Mouse (Mus musculus) embryonic facial prominence, embryonic 13.5 days (tissue): ENCODE results near the gene Ptpn14. TPM values are rescaled to one million over a fixed set of nuclear protein-coding genes. Genes with fewer than 3 reads are reported as not detected.

Experiments used
- ATAC-seq: fragments of 200-750 bp; cut with Nextera tagmentation; 2 replicates; pipeline ENCODE4 v1.8.0; 2017; ENCODE audit warnings: low read depth; ENCODE audit not compliant: insufficient number of reproducible peaks, insufficient read depth, low FRiP score, low TSS enrichment
- H3K27ac ChIP-seq: fragments of 300-500 bp; sonication (generic); 2 replicates; pipeline ENCODE4 v1.5.1; 2015; ENCODE audit warnings: moderate library complexity, mild to moderate bottlenecking, inconsistent platforms
- H3K27me3 ChIP-seq: fragments of 300-500 bp; sonication (generic); 2 replicates; pipeline ENCODE4 v1.6.1; 2015; ENCODE audit warnings: mild to moderate bottlenecking, inconsistent platforms
- H3K36me3 ChIP-seq: fragments of 300-500 bp; sonication (generic); 2 replicates; pipeline ENCODE4 v1.6.1; 2015; ENCODE audit warnings: mild to moderate bottlenecking, inconsistent platforms
- H3K4me1 ChIP-seq: fragments of 300-500 bp; sonication (generic); 2 replicates; pipeline ENCODE4 v1.6.1; 2015; ENCODE audit warnings: inconsistent platforms
- H3K4me2 ChIP-seq: fragments of 300-500 bp; sonication (generic); 2 replicates; pipeline ENCODE4 v1.6.1; 2015; ENCODE audit warnings: moderate library complexity, mild to moderate bottlenecking, inconsistent platforms
- H3K4me3 ChIP-seq: fragments of 300-500 bp; sonication (generic); 2 replicates; pipeline ENCODE4 v1.5.1; 2015; ENCODE audit warnings: mild to moderate bottlenecking, inconsistent platforms
- H3K9ac ChIP-seq: fragments of 300-500 bp; sonication (generic); 2 replicates; pipeline ENCODE4 v1.6.1; 2015; ENCODE audit warnings: mild to moderate bottlenecking, inconsistent platforms
- H3K9me3 ChIP-seq: fragments of 300-500 bp; sonication (generic); 2 replicates; pipeline ENCODE4 v1.6.1; 2016; ENCODE audit warnings: inconsistent platforms
- WGBS: fragments of 180-500 bp; shearing (Covaris S2); methylation state at CpG from one replicate; pipeline ENCODE4 v1.1.7; 2015; ENCODE audit warnings: mixed read lengths; 5-methylcytosine and 5-hydroxymethylcytosine counted together
- polyA plus RNA-seq: library from polyadenylated mRNA; unstranded; fragments of >200 nt; fragmentation: Nextera tagmentation; extraction: Ambion mirVana; gene quantifications from 2 replicates; pipeline ENCODE4 v1.2.1, GENCODE M21; 2015

The Ptpn14 gene
- polyA plus RNA-seq, 1 experiment from 2014 or later: 14.0 TPM

DNA sequence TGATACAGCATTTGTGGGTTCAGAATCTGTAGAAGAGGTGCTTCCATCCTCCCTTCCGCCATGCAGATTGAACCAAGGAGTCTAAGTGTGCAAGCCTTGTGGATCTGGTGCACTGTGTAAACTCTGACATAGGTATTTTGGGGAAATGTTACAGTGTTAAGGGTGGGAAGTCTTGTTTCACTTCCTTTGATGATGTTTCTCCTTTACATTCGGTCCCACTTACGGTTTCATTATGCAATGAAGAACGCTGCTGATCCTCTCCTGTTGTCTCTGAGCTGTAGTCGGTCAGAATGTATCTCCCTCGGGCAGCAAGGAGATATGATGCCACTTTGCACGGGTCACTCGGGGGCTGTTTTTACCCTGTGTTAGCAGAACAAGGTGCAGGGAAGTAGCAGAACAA, 143.6 kb downstream of the Ptpn14 start:
- Histone ChIP-seq H3K9ac (no peak overlapping the region), H3K36me3 (peaks cover 55% of the 10 kb centered on the region), H3K27ac (no peak overlapping the region), H3K9me3 (no peaks in the 10 kb centered on the region), H3K4me2 (no peak overlapping the region), H3K4me3 (no peak overlapping the region), H3K27me3 (no peaks in the 10 kb centered on the region), H3K4me1 (peaks cover 22% of the 10 kb centered on the region)
- no peak for ATAC-seq
- WGBS: 86% methylated on average over 8 of the region's 8 CpGs

DNA sequence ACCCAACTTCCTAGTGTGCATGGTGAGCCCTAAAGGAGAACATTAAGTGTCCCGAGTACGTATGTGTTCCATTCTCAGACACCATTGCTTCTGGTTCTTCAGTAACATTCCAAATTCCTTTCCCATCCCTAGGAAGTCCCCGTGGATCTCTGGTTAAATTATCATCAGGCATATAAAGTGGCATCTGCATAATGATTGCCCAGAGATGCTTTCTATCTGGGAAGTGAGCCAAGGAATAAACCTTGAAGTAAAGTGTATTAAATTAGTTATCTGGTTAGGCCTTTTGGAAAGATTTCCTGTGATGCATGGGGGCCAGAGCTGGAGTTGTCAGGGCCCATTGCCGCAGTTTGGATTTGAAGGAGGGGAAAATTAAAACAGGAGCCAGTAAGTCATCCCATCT, 144.0 kb downstream of the Ptpn14 start:
- peaks cover 22% of the 10 kb centered on the region for H3K4me1 ChIP-seq
- no peak overlapping the region for H3K9ac ChIP-seq
- no peak overlapping the region for H3K27ac ChIP-seq
- no peak for ATAC-seq
- H3K4me3 ChIP-seq: no peak overlapping the region
- H3K36me3 ChIP-seq: peaks cover 55% of the 10 kb centered on the region
- 49% methylated on average over 4 of the region's 4 CpGs for WGBS
- no peaks in the 10 kb centered on the region for H3K9me3 ChIP-seq
- H3K27me3 ChIP-seq: no peaks in the 10 kb centered on the region
- no peak overlapping the region for H3K4me2 ChIP-seq

- Histone ChIP-seq H3K4me3 (no peak overlapping the region), H3K36me3 (peaks cover 56% of the 10 kb centered on the region)
- WGBS: 83% methylated on average over 8 of the region's 8 CpGs
These were observed 145.5 kb downstream of the Ptpn14 start for GRCm38 (mm10) chr1:189873591-189873990.

DNA sequence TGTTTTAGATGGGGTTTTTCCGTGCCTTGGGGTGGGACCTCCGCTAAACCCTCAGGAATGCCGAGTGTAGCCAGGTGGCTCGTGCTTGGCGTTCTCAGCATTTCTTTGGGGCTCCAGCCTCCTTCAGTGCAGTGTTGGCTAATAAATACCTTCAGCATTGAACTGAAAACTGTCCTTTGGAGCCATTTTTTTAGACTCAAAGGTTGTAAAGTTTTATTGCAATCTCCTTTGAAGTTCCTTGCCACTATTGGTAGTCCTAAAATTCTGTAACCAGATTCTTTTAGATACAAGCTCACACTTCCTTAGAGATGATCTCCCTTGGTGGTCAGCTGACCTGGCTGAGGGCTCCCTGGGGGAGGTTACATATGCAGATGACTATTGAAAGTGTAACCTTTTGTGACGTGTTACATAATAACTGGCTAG, 147.4 kb downstream of the Ptpn14 start:
- 35% methylated on average over 6 of the region's 6 CpGs for WGBS
- H3K4me1 ChIP-seq: peaks cover 19% of the 10 kb centered on the region
- H3K27me3 ChIP-seq: no peaks in the 10 kb centered on the region
- no peak overlapping the region for H3K4me2 ChIP-seq
- no peak for ATAC-seq
- H3K4me3 ChIP-seq: no peak overlapping the region
- H3K27ac ChIP-seq: no peak overlapping the region
- no peaks in the 10 kb centered on the region for H3K9me3 ChIP-seq
- no peak overlapping the region for H3K9ac ChIP-seq
- peaks cover 45% of the 10 kb centered on the region for H3K36me3 ChIP-seq

More at GRCm38 (mm10) chr1:189873591-189873990, 145.5 kb downstream of the Ptpn14 start:
- Histone ChIP-seq H3K27me3 (no peaks in the 10 kb centered on the region), H3K9me3 (no peaks in the 10 kb centered on the region), H3K4me2 (no peak overlapping the region), H3K9ac (no peak overlapping the region), H3K27ac (no peak overlapping the region), H3K4me1 (peaks cover 16% of the 10 kb centered on the region)
- ATAC-seq: no peak

- WGBS: 74% methylated on average over 8 of the region's 8 CpGs
- no peaks in the 10 kb centered on the region for H3K27me3 ChIP-seq
- H3K4me3 ChIP-seq: no peak overlapping the region
- H3K36me3 ChIP-seq: peaks cover 42% of the 10 kb centered on the region
- no peaks in the 10 kb centered on the region for H3K9me3 ChIP-seq
- peaks cover 19% of the 10 kb centered on the region for H3K4me1 ChIP-seq
- no peak overlapping the region for H3K9ac ChIP-seq
- no peak for ATAC-seq
- H3K27ac ChIP-seq: no peak overlapping the region
- no peak overlapping the region for H3K4me2 ChIP-seq
These were observed 148.1 kb downstream of the Ptpn14 start for GRCm38 (mm10) chr1:189876162-189876561.

- Histone ChIP-seq H3K27me3 (no peaks in the 10 kb centered on the region), H3K9me3 (no peaks in the 10 kb centered on the region), H3K4me3 (no peak overlapping the region), H3K27ac (no peak overlapping the region), H3K9ac (no peak overlapping the region), H3K4me2 (no peak overlapping the region), H3K4me1 (peaks cover 16% of the 10 kb centered on the region), H3K36me3 (peaks cover 32% of the 10 kb centered on the region)
- peak; percentile 27; the same call in 1 of the 2 replicates for ATAC-seq
- WGBS: 65% methylated on average over 2 of the region's 2 CpGs
These were observed 151.1 kb downstream of the Ptpn14 start for GRCm38 (mm10) chr1:189879212-189879611.

- H3K27ac ChIP-seq: no peak overlapping the region
- H3K4me2 ChIP-seq: no peak overlapping the region
- WGBS: 74% methylated on average over 8 of the region's 8 CpGs
- no peak for ATAC-seq
- H3K27me3 ChIP-seq: no peaks in the 10 kb centered on the region
- H3K4me3 ChIP-seq: no peak overlapping the region
- H3K4me1 ChIP-seq: peaks cover 19% of the 10 kb centered on the region
- 0 out of 2 replicates have a peak overlapping the region, but pooled peaks have one; percentile 17 for H3K9ac ChIP-seq
- H3K36me3 ChIP-seq: peaks cover 35% of the 10 kb centered on the region
- no peaks in the 10 kb centered on the region for H3K9me3 ChIP-seq
These were observed 151.9 kb downstream of the Ptpn14 start for GRCm38 (mm10) chr1:189879965-189880364.

DNA sequence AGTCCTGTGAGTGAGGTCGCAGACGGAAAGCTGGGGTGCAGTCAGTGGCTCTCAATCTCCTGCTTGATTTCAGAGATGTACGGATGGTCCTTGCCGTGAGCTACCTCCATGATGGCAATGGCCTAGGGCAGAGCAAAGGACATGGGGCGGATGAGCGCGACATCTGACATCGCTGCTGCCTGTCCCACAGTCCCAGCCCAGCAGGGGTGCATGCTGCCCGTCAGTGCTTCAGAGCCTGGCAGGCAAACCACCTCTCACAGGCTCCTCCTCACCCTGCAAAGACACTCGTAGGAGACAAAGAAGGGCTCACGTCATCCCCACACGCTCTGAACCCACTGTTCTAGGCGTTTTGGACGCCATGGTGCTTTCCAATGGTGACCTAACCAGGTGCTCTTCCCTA, 152.7 kb downstream of the Ptpn14 start:
- Histone ChIP-seq H3K9me3 (no peaks in the 10 kb centered on the region), H3K36me3 (peaks cover 42% of the 10 kb centered on the region), H3K4me2 (no peak overlapping the region), H3K27ac (no peak overlapping the region), H3K4me3 (no peak overlapping the region), H3K4me1 (0 out of 2 replicates have a peak, but pooled peaks cover 12% of the 10 kb centered on the region), H3K27me3 (no peaks in the 10 kb centered on the region), H3K9ac (no peak overlapping the region)
- WGBS: 80% methylated on average over 14 of the region's 14 CpGs
- no peak for ATAC-seq

GRCm38 (mm10) chr1:189882886-189883285, 154.8 kb downstream of the Ptpn14 start:
- no peak overlapping the region for H3K9ac ChIP-seq
- H3K36me3 ChIP-seq: peaks cover 39% of the 10 kb centered on the region
- H3K27ac ChIP-seq: no peak overlapping the region
- WGBS: 45% methylated on average over 7 of the region's 7 CpGs
- 0 out of 2 replicates have a peak, but pooled peaks cover 12% of the 10 kb centered on the region for H3K4me1 ChIP-seq
- no peak for ATAC-seq
- H3K4me3 ChIP-seq: no peak overlapping the region
- H3K27me3 ChIP-seq: no peaks in the 10 kb centered on the region
- no peaks in the 10 kb centered on the region for H3K9me3 ChIP-seq
- H3K4me2 ChIP-seq: no peak overlapping the region

DNA sequence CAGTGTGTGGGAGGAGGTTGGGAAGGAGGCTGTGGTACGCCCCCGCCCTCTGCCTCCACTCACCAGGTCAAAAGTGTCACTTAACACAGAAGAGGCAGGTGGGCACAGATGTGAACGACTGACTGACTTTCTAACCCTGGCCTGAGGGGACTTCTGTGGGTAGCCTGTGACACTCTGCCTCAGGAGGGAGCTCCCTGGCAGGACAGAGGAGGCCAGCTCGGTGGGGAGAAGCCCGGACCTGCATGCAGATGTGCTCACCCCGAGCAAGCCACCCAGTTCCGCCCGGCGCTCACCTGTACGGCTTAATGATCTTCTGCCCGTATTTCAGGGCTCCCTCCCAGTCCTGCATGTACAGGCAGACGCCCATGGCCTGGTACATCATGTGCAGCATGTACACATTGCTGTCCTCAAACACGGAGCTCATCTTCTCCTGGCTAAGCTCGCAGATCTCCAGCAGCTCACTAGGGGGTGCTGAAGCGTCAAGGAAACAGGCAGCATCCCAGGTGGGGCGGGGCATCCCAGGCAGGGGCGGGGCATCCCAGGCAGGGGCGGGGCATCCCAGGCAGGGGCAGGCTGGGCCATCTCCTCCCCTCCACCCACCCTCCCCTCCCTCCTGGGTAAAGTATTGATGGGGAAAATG, 155.6 kb downstream of the Ptpn14 start:
- H3K36me3 ChIP-seq: peaks cover 39% of the 10 kb centered on the region
- 35% methylated on average over 18 of the region's 18 CpGs for WGBS
- H3K9me3 ChIP-seq: no peaks in the 10 kb centered on the region
- H3K27ac ChIP-seq: no peak overlapping the region
- 0 out of 2 replicates have a peak, but pooled peaks cover 12% of the 10 kb centered on the region for H3K4me1 ChIP-seq
- no peaks in the 10 kb centered on the region for H3K27me3 ChIP-seq
- H3K9ac ChIP-seq: no peak overlapping the region
- H3K4me3 ChIP-seq: no peak overlapping the region
- ATAC-seq: no peak
- no peak overlapping the region for H3K4me2 ChIP-seq

GRCm38 (mm10) chr1:189884951-189885350, 156.9 kb downstream of the Ptpn14 start:
- Histone ChIP-seq H3K36me3 (peaks cover 39% of the 10 kb centered on the region), H3K4me3 (no peak overlapping the region), H3K4me2 (no peak overlapping the region), H3K9ac (no peak overlapping the region), H3K4me1 (peaks cover 19% of the 10 kb centered on the region; the same call in 1 of the 2 replicates), H3K27ac (no peak overlapping the region), H3K9me3 (no peaks in the 10 kb centered on the region), H3K27me3 (no peaks in the 10 kb centered on the region)
- WGBS: 77% methylated on average over 13 of the region's 13 CpGs
- no peak for ATAC-seq

DNA sequence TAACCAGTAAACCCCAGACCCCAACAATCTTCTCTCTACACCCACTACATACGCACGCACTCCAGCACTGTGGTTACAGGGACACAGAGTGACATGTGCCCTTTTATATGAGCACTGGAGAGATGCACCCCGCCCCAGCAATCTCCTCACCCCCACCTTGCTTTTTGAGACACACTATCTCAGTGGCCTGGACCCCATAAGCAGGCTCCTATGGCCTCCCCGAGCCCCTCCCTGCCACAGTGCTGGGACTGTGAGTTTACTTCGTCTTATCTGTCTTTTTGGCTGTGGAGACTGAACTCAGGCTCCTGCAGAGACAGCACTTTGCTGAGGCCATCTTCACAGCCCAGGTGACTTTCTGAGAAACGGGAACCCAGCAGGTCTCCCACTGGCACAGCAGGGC, 157.9 kb downstream of the Ptpn14 start:
- H3K4me3 ChIP-seq: no peak overlapping the region
- peaks cover 17% of the 10 kb centered on the region; the same call in 1 of the 2 replicates for H3K4me1 ChIP-seq
- WGBS: 83% methylated on average over 6 of the region's 6 CpGs
- H3K9ac ChIP-seq: no peak overlapping the region
- no peaks in the 10 kb centered on the region for H3K9me3 ChIP-seq
- H3K36me3 ChIP-seq: peaks cover 34% of the 10 kb centered on the region
- no peaks in the 10 kb centered on the region for H3K27me3 ChIP-seq
- no peak overlapping the region for H3K4me2 ChIP-seq
- no peak for ATAC-seq
- no peak overlapping the region for H3K27ac ChIP-seq
